Mouse (Mus musculus) heart, embryonic 13.5 days (tissue): Measurements from ENCODE around the gene Cat. TPM values are rescaled to one million over a fixed set of nuclear protein-coding genes. Genes with fewer than 3 reads are reported as not detected.
A peak's percentile ranks its signal among the peaks of the same experiment; 100 is the strongest.

Source experiments
- ATAC-seq: fragments of 200-750 bp; cut with Nextera tagmentation; 2 replicates; pipeline ENCODE4 v1.8.0; 2017; ENCODE audit warnings: moderate TSS enrichment; ENCODE audit not compliant: insufficient number of reproducible peaks, low FRiP score, low TSS enrichment; ENCODE audit errors: extremely low read depth
- H3K27ac ChIP-seq: fragments of 300-500 bp; sonication (generic); replicated peaks from 2 replicates; pipeline ENCODE4 v1.5.1; 2015; ENCODE audit warnings: moderate library complexity, mild to moderate bottlenecking, inconsistent platforms
- H3K27me3 ChIP-seq: fragments of 300-500 bp; sonication (generic); replicated peaks from 2 replicates; pipeline ENCODE4 v1.6.1; 2015; ENCODE audit warnings: mild to moderate bottlenecking, inconsistent platforms
- H3K36me3 ChIP-seq: fragments of 300-500 bp; sonication (generic); 2 replicates; pipeline ENCODE4 v1.6.1; 2015; ENCODE audit warnings: mild to moderate bottlenecking, inconsistent platforms
- H3K4me1 ChIP-seq: fragments of 300-500 bp; sonication (generic); 2 replicates; pipeline ENCODE4 v1.6.1; 2015; ENCODE audit warnings: inconsistent platforms
- H3K4me2 ChIP-seq: fragments of 300-500 bp; sonication (generic); 2 replicates; pipeline ENCODE4 v1.6.1; 2015; ENCODE audit warnings: inconsistent platforms, mild to moderate bottlenecking, moderate library complexity
- H3K4me3 ChIP-seq: fragments of 300-500 bp; sonication (generic); 2 replicates; pipeline ENCODE4 v1.5.1; 2015; ENCODE audit warnings: moderate library complexity, mild to moderate bottlenecking, inconsistent platforms
- H3K9ac ChIP-seq: fragments of 300-500 bp; sonication (generic); 2 replicates; pipeline ENCODE4 v1.6.1; 2015; ENCODE audit warnings: inconsistent platforms, mild to moderate bottlenecking, moderate library complexity
- H3K9me3 ChIP-seq: fragments of 300-500 bp; sonication (generic); 2 replicates; pipeline ENCODE4 v1.6.1; 2016; ENCODE audit warnings: inconsistent platforms
- WGBS: fragments of 180-500 bp; shearing (Covaris S2); methylation state at CpG from one replicate; pipeline ENCODE4 v1.1.7; 2015; ENCODE audit warnings: mixed read lengths; 5-methylcytosine and 5-hydroxymethylcytosine counted together
- polyA plus RNA-seq: library from polyadenylated mRNA; unstranded; fragments of >200 nt; fragmentation: Nextera tagmentation; extraction: Ambion mirVana; gene quantifications from 2 replicates; pipeline ENCODE4 v1.2.1, GENCODE M21; 2015

Cat gene
- polyA plus RNA-seq, 1 experiment from 2014 or later = 81.0 TPM

DNA sequence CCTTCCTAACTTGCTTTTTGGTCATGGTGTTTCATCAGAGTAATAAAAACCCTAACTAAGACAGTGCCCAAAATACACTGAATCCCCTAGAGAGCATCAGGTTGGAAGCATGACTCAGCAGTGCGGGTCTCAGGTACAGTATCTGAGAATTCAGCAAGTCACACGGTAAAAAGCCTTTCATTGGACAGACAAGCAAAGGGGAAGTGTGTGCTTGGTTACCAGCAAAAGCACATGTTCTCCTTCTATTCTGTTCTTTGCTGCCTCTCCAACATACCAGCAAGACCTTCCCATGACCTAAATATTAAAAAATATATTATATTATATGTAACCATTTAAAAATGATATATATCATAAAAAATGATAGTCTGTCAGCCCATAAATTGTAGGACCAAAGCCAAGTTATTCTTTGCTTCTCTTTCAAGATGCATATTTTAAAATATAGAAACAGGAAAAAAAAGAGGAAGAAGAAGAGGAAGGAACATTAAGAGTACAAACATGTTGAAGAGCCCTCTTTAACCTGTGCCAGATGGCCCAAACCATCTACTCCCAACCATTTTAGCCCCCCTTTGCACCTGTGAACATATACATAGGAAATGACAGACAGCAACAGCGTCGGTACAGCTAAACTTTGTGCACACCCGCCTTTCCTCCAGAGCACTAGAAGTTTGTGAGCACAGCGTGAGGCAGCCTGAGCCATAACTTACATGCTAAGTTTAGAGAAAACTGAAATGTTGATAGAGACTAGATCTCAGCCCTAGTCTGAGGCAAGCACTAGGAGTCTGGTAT lies 10.9 kb upstream of the Cat start:
- no peak overlapping the region for H3K4me2 ChIP-seq
- 84% methylated on average over 6 of the region's 6 CpGs for WGBS
- H3K9me3 ChIP-seq = no peaks in the 10 kb centered on the region
- H3K27ac ChIP-seq = no peak overlapping the region
- no peak overlapping the region for H3K4me3 ChIP-seq
- no peak overlapping the region for H3K9ac ChIP-seq
- no peak for ATAC-seq
- H3K36me3 ChIP-seq = no peaks in the 10 kb centered on the region
- no peaks in the 10 kb centered on the region for H3K4me1 ChIP-seq
- no peaks in the 10 kb centered on the region for H3K27me3 ChIP-seq

DNA sequence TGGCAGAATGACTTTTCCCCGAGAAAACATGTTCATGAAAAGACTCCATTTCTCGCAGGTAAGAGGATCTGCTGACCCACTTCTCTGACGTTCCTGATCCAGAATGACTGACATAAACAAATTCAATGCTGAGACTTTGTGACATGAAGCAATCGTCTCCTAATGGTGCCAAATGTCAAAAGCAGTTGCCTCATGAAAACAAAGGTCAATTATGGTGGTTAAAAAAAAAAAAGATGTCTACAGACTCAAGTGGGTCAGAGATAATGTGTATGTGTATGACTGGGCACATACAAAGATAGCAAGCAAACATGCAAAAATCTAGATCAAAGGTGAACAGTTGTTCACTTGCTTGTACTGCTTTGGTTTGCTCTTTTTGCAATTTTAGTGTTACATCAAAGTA lies 8.9 kb upstream of the Cat start:
- no peak for ATAC-seq
- Histone ChIP-seq H3K27me3 (no peaks in the 10 kb centered on the region), H3K4me2 (no peak overlapping the region), H3K4me3 (no peak overlapping the region), H3K4me1 (0 out of 2 replicates have a peak, but pooled peaks cover 5% of the 10 kb centered on the region), H3K36me3 (no peaks in the 10 kb centered on the region), H3K27ac (no peak overlapping the region), H3K9me3 (no peaks in the 10 kb centered on the region), H3K9ac (no peak overlapping the region)
- 60% methylated on average over 4 of the region's 4 CpGs for whole genome bisulfite sequencing

DNA sequence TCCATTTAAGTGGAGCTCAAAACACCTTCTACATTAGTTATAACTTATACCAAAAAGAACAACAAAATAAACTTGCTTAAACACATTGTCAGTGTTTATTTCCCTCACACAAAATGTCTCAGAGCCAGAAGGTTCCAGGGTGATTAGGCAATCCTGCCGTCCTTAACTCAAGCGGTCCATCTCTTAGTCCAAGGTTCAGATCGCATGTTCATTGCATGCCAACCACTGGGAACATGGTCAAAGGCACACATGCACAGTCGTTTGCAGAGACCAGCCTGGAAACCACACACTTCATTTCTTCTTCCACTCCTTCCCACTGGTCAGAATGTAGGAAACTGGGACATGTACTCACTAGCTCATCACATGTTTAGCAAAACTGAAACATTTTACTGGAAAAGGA lies 7.6 kb upstream of the Cat start:
- ATAC-seq = no peak
- 79% methylated on average over 4 of the region's 4 CpGs for WGBS

DNA sequence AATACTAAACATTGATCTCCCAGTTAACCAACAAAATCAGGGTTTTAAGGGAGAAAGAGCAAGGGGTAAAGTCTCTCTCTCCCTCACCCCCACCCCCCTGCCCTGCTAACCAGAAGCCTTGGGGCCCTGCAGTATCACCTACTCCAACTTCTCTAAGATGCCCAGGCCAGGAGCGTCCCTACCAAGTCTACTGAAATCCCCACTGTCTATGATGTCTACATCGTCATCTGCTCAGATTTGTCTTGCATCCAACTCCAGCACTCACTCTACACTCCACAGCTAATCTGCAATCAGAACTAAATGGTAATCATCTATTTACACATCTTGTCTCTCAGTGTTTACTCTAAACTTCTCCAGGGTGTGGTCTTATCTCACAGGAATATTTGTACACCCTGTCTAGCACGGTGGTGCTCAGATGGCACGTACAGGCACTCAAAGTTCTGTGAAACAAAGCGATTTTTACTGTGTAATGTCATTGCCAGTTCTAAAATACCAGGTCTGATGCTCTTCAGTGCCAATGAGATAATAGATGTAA lies 907 bp downstream of the Cat start:
- H3K9ac ChIP-seq = peak overlapping the region; percentile 96
- no peak for ATAC-seq
- H3K4me2 ChIP-seq = peak overlapping the region; percentile 87
- H3K9me3 ChIP-seq = no peaks in the 10 kb centered on the region
- H3K36me3 ChIP-seq = no peaks in the 10 kb centered on the region
- no peaks in the 10 kb centered on the region for H3K27me3 ChIP-seq
- H3K27ac ChIP-seq = peak overlapping the region; percentile 99
- WGBS = 15% methylated on average over 5 of the region's 5 CpGs
- H3K4me1 ChIP-seq = peaks cover 29% of the 10 kb centered on the region
- peak overlapping the region; percentile 93 for H3K4me3 ChIP-seq

More for the DNA sequence above, 7.6 kb upstream of the Cat start:
- Histone ChIP-seq H3K4me3 (no peak overlapping the region), H3K4me2 (no peak overlapping the region), H3K27me3 (no peaks in the 10 kb centered on the region), H3K4me1 (0 out of 2 replicates have a peak, but pooled peaks cover 5% of the 10 kb centered on the region), H3K9ac (no peak overlapping the region), H3K36me3 (no peaks in the 10 kb centered on the region), H3K9me3 (no peaks in the 10 kb centered on the region), H3K27ac (no peak overlapping the region)

DNA sequence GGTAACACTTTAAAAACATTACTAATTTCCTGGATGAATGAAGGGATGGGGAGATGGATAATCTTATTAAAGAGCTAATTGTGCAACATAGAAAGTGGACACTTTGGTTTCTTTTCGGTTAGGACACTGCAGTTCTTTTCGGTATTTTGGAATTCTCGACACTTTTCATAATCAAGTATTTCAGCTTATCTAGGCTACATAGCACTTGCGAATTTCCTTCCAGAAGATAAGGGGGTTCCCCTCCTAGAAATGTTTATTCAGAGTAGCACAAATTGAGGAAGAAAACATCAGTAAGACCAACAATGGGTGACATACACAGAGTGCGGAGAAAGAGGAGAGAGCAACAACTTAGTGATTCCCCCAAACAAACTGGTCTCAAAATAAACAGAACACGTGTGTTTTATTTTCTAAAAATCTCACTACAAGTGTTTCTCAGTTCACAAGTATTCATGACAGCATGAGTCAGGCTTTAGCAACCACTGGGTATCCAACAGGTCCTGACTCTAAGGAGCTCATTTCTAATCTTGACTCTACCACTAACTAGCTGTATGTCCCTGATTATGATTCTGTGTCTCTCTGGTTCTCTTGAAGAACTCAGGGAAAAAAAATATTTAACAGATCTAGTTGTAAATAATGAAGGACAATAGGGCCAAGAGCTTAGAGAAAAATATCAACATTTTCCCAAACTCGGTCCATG lies 1.5 kb downstream of the Cat start:
- peaks cover 29% of the 10 kb centered on the region for H3K4me1 ChIP-seq
- WGBS = 47% methylated on average over 7 of the region's 7 CpGs
- no peak for ATAC-seq
- peak overlapping the region; percentile 96 for H3K9ac ChIP-seq
- H3K4me3 ChIP-seq = peak overlapping the region; percentile 93
- no peaks in the 10 kb centered on the region for H3K36me3 ChIP-seq
- H3K4me2 ChIP-seq = peak overlapping the region; percentile 87
- H3K27ac ChIP-seq = no peak overlapping the region
- no peaks in the 10 kb centered on the region for H3K9me3 ChIP-seq
- H3K27me3 ChIP-seq = no peaks in the 10 kb centered on the region

DNA sequence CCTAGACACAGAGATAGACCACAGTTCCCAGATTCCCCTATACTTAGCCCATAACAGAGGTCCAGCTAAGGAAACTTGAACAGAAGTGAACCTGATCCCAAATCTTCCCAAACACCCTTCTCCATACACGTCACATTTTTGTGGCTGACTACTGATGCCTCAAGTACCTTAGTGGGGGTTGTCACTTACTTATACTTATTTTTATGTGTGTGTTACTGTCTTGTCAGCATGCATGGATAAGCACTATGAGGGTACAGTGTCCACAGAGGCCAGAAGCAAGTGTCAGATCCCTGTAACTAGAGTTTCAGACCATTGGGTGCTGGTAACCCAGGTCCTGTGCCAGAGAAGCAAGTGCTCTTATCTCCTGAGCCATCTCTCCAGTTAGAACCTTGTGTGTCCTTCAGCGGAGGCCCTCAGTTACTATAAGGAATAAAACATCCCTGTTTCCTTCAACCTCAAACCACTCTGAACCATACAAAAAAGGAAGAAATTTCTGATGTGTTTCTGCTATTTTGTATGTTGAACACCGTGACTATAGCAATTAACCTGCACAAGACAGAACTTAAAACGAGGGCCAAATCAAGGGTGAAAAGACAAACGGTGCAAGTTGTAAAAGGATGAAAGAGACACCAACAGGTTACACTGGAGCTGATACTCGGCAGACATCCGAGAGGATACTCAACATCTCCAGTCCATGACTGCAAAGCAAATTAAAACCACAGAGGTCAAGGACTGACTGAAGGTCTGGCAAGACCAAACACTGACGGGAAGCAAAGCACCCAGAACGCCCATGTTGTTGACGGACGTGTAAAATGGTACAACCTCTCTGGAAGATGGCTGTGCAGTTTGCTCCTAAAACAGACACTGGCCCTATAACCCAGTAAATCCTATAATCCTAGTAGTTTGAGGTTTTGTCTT lies 3.4 kb downstream of the Cat start:
- Histone ChIP-seq H3K27me3 (no peaks in the 10 kb centered on the region), H3K9ac (no peak overlapping the region), H3K4me1 (peaks cover 33% of the 10 kb centered on the region), H3K4me3 (peak overlapping the region; percentile 93; the same call in 1 of the 2 replicates), H3K4me2 (peak overlapping the region; percentile 87), H3K9me3 (no peaks in the 10 kb centered on the region), H3K36me3 (0 out of 2 replicates have a peak, but pooled peaks cover 1% of the 10 kb centered on the region), H3K27ac (no peak overlapping the region)
- ATAC-seq = no peak
- WGBS = 80% methylated on average over 11 of the region's 11 CpGs

DNA sequence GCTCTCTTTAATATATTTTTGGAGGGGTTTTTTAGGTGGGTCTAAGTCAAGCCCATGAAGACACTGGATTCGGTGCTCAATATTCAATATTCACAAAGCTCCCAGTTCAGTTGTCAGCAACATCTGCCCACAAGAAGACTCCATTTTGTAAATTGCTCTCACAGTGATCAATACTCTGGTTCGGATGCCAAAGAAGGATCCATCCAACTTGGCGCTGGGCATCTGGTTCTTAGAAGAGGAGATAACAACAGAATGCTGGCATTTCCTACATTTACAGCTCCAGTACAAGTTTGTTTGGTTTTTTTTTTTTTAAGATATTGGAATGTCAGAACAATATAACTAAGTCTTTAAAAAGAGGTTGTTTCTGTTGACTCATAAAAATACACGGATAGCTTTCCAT lies 4.1 kb downstream of the Cat start:
- Histone ChIP-seq H3K9ac (no peak overlapping the region), H3K36me3 (peaks cover 3% of the 10 kb centered on the region), H3K4me3 (no peak overlapping the region), H3K4me2 (peak overlapping the region; percentile 87), H3K4me1 (peaks cover 33% of the 10 kb centered on the region), H3K27ac (no peak overlapping the region), H3K27me3 (no peaks in the 10 kb centered on the region), H3K9me3 (no peaks in the 10 kb centered on the region)
- 81% methylated on average over 4 of the region's 4 CpGs for WGBS
- ATAC-seq = no peak

DNA sequence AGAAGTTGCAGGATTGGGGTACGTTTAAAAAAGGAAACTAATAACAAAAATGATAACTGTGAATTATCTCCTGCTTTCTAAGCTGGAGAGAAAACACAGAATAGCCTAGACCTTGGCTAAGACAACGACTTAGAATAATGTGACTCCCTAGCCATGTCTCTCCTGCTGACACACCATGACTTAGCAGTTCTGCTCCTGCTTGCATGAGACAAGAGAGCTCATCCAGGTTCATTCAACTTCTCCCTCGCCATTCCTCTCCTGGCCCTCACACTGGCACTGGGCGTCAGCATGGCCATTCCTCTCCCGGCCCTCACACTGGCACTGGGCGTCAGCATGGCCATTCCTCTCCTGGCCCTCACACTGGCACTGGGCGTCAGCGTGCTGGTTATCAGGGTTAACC lies 4.7 kb downstream of the Cat start:
- Histone ChIP-seq H3K27ac (peak overlapping the region; percentile 28; the same call in 1 of the 2 replicates), H3K4me2 (peak overlapping the region; percentile 87), H3K9me3 (no peaks in the 10 kb centered on the region), H3K4me3 (no peak overlapping the region), H3K4me1 (peaks cover 33% of the 10 kb centered on the region), H3K9ac (no peak overlapping the region), H3K27me3 (no peaks in the 10 kb centered on the region), H3K36me3 (peaks cover 9% of the 10 kb centered on the region)
- ATAC-seq = peak; percentile 64
- WGBS = 75% methylated on average over 8 of the region's 8 CpGs

DNA sequence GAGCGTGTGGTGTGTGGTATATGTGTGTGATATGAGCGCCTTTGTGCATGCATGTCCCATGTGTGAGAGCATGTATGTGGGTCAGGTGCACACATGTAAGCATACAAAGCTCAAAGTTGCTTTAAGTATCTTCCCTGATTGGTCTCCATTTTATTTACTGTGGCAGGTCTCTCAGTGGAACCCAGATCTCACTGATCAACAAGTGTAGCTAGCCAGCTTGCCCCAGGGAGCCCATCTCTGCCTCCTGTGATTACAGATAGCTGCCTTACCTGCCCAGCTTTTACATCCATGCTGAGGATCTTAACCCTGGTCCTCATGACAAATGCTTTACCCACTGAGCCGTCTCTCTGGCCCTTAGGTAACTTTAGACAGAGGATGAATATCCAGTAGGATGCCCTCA lies 6.6 kb downstream of the Cat start:
- Histone ChIP-seq H3K36me3 (peaks cover 28% of the 10 kb centered on the region), H3K4me3 (no peak overlapping the region), H3K9ac (no peak overlapping the region), H3K4me2 (peak overlapping the region; percentile 7; the same call in 1 of the 2 replicates), H3K9me3 (no peaks in the 10 kb centered on the region), H3K4me1 (peaks cover 22% of the 10 kb centered on the region), H3K27ac (no peak overlapping the region), H3K27me3 (no peaks in the 10 kb centered on the region)
- no peak for ATAC-seq
- WGBS = 91% methylated on average over 3 of the region's 3 CpGs

DNA sequence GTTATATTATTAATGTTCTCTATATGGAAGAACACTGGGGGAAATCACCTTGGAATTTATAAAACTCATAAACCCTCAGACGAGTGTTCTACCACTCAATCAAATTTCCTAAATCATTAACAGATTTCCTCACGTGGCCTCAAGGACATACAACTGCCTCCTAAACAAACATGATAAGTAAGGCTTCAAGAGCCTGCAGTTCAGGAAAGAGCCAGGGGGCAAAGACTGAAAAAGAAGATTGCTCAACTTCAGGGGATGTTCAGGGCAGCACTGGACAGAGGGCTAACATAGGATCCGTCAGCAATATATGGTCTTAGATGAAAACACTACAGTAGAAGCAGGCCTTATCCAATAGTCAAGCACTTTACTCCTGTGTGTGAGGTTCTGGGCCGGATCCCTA lies 7.5 kb downstream of the Cat start:
- Histone ChIP-seq H3K27me3 (no peaks in the 10 kb centered on the region), H3K4me3 (no peak overlapping the region), H3K36me3 (peaks cover 37% of the 10 kb centered on the region), H3K9ac (no peak overlapping the region), H3K4me2 (no peak overlapping the region), H3K9me3 (no peaks in the 10 kb centered on the region), H3K4me1 (peaks cover 16% of the 10 kb centered on the region), H3K27ac (no peak overlapping the region)
- no peak for ATAC-seq
- WGBS = 65% methylated on average over 4 of the region's 4 CpGs

DNA sequence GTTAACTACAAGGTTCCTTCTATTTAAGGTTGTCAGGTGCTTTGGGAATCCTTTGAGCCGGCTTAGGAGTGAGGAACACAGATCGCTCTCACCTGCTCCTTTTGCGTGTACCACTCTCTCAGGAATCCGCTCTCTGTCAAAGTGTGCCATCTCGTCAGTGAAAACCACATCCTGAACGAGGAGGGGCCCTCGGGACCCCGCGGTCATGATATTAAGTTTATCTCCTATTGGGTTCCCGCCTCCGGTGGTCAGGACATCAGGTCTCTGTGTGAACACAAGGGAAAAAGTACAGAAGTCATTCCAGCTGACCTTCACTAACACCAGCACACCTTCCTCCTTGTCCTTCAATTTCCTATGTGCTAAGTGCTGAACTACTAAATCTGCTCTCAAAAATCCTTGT lies 8.3 kb downstream of the Cat start:
- H3K27ac ChIP-seq = no peak overlapping the region
- H3K36me3 ChIP-seq = peaks cover 40% of the 10 kb centered on the region
- ATAC-seq = no peak
- H3K9ac ChIP-seq = no peak overlapping the region
- WGBS = 56% methylated on average over 11 of the region's 11 CpGs
- H3K4me2 ChIP-seq = no peak overlapping the region
- H3K9me3 ChIP-seq = no peaks in the 10 kb centered on the region
- peaks cover 11% of the 10 kb centered on the region for H3K4me1 ChIP-seq
- no peak overlapping the region for H3K4me3 ChIP-seq
- H3K27me3 ChIP-seq = no peaks in the 10 kb centered on the region
